ENCODE assay signal across 15 mouse cellular contexts in genomic region chr16:93522485-93522884, GRCm38 (mm10).
"Had no signal": no experiment of that assay in that cellular context is flagged by ENCODE, and none has a peak within 500 bp of the region (broad histone marks: within the 10 kb centered on the region; RNA-seq: fewer than 3 reads in every experiment).

No protein-coding gene starts in this region.

- H3K27me3 ChIP-seq: limb, embryonic 13.5 days; liver, embryonic 15.5 days; lung, embryonic 15.5 days; midbrain, embryonic 12.5 days had no signal

- H3K4me1 ChIP-seq: limb, embryonic 10.5 days; liver, embryonic 12.5 days; liver, embryonic 15.5 days; midbrain, embryonic 12.5 days had no signal

- H3K4me2 ChIP-seq: limb, embryonic 13.5 days; liver, embryonic 12.5 days; liver, embryonic 15.5 days; lung, embryonic 15.5 days; midbrain, embryonic 12.5 days had no signal

- H3K27ac ChIP-seq: layer of hippocampus, adult 2 months; limb, embryonic 10.5 days; limb, embryonic 13.5 days; liver, embryonic 12.5 days; liver, embryonic 15.5 days; lung, embryonic 15.5 days; macrophage; midbrain, embryonic 12.5 days had no signal

- H3K36me3 ChIP-seq: limb, embryonic 10.5 days; limb, embryonic 13.5 days; liver, embryonic 12.5 days; liver, embryonic 15.5 days; lung, embryonic 15.5 days; midbrain, embryonic 12.5 days had no signal

- ATAC-seq: liver, embryonic 12.5 days; midbrain, embryonic 16.5 days had no signal

- H3K9ac ChIP-seq: limb, embryonic 13.5 days; liver, embryonic 12.5 days; liver, embryonic 15.5 days; lung, embryonic 15.5 days; midbrain, embryonic 12.5 days had no signal

- H3K4me3 ChIP-seq: layer of hippocampus, adult 2 months; limb, embryonic 10.5 days; limb, embryonic 13.5 days; liver, embryonic 12.5 days; liver, embryonic 15.5 days; lung, embryonic 15.5 days; midbrain, embryonic 12.5 days had no signal

- DNase-seq: kidney, adult 9 months; kidney, postnatal 14 days; layer of hippocampus, adult 9-11 months; liver; lung, adult 18-20 months; thymus, postnatal 25 days had no signal

- H3K9me3 ChIP-seq: limb, embryonic 10.5 days; limb, embryonic 13.5 days; liver, embryonic 12.5 days; liver, embryonic 15.5 days; lung, embryonic 15.5 days; midbrain, embryonic 12.5 days had no signal
